Mouse (Mus musculus): ENCODE measurements around the gene Slc25a25. TPM values are rescaled to one million over a fixed set of nuclear protein-coding genes. Genes with fewer than 3 reads are reported as not detected.

The Slc25a25 gene
- total RNA-seq, 1 experiment: 22.1 TPM

DNA sequence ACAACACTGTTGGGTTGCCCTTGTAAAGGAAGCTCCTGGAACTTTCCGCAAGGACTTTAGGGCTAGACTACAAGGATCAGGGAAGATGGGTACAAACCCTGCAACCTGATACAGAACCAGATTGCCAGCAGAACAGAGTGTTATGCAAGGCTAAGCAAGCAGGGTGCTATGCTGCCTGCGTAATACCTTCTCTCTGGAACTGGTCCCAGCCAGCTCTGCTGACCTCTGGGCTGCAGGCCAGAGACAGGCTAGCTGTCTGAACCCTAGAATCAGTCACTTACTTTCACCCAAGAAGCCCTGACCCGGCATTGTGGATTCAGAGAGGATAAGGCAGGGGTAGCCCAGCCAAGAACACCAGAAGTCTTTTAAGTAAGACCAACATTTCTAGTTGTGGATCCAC is 31.9 kb downstream of the Slc25a25 start:
- Histone ChIP-seq H3K4me3 (ENCODE audit: insufficient read depth in 1 of 2, low read depth in 1 of 2, low read length in 2 of 2, poor library complexity in 1 of 2, severe bottlenecking in 1 of 2) (no peak overlapping the region), H3K9ac (ENCODE audit: insufficient read depth, low read depth, low read length, poor library complexity, severe bottlenecking) (no peak overlapping the region), H3K9me3 (ENCODE audit: control insufficient read depth, insufficient read depth, low read depth, low read length) (no peaks in the 10 kb centered on the region), H3K36me3 (ENCODE audit: control insufficient read depth, insufficient read depth, low read length, poor library complexity, severe bottlenecking) (peaks cover 28% of the 10 kb centered on the region), H3K27ac (ENCODE audit: insufficient read depth, low read depth, low read length, poor library complexity, severe bottlenecking) (no peak overlapping the region), H3K4me1 (ENCODE audit: control insufficient read depth in 2 of 2, insufficient read depth in 2 of 2, low read length in 2 of 2, poor library complexity in 1 of 2) (peaks cover 0 to 4% of the 10 kb centered on the region in 2 experiments; a peak in 1 of 4 replicates)
- in situ Hi-C loops (cut with MboI; ENCODE audit: low sequenced_read_pairs in 2 of 2, unreplicated experiment in 2 of 2): no loop called here
- TF ChIP-seq ZNF384 (IDR thresholded peaks at IDR 0.05; ENCODE audit: low read depth, low read length): no peak
- no peak for TF ChIP-seq CHD2 (IDR thresholded peaks at IDR 0.05; ENCODE audit: low read depth, low read length)
- TF ChIP-seq MAFK (IDR thresholded peaks at IDR 0.05; ENCODE audit: insufficient read depth, low read depth, low read length): no peak
- no peak for TF ChIP-seq ZC3H11A (IDR thresholded peaks at IDR 0.05; ENCODE audit: borderline replicate concordance, low read depth, low read length)
- no peak for DNase-seq (ENCODE audit: low read depth, low spot score)

DNA sequence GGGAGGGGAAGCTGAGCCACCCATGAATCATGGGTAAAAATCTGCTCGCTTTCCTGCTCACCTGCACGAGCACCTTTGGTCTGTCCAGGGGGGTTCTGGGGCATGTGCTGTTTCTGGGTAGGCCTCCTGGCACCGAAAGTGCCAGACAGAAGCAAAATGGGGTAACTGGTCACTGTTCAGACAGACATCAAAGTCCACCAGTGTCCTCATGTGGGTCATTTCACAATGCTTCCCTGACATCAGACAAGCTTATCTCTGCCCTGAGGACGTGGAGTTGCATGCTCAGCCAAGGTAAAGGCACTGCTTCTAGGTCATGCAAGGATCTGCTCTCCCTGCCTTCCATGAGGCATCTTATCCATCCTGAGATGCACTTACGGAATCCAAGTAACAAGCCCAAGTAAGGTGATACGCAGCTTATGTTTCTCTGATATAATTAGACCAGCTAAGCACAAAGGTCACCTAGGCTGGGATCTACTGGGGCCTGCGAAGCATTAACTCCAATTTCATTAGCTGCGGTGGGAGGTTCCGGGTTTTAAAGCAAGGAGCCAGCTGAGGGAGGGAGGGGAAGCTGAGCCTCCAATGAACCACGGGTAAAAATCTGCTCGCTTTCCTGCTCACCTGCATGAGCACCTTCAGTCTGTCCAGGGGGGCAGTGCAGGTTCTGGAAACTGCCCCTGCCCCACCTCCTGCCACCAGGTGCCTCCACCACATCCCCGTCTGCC is 32.7 kb downstream of the Slc25a25 start:
- Histone ChIP-seq H3K4me1 (ENCODE audit: control insufficient read depth in 2 of 2, insufficient read depth in 2 of 2, low read length in 2 of 2, poor library complexity in 1 of 2) (peaks cover 0 to 1% of the 10 kb centered on the region in 2 experiments; a peak in 1 of 4 replicates), H3K4me3 (ENCODE audit: insufficient read depth in 1 of 2, low read depth in 1 of 2, low read length in 2 of 2, poor library complexity in 1 of 2, severe bottlenecking in 1 of 2) (no peak overlapping the region), H3K36me3 (ENCODE audit: control insufficient read depth, insufficient read depth, low read length, poor library complexity, severe bottlenecking) (peaks cover 28% of the 10 kb centered on the region), H3K9ac (ENCODE audit: insufficient read depth, low read depth, low read length, poor library complexity, severe bottlenecking) (no peak overlapping the region), H3K9me3 (ENCODE audit: control insufficient read depth, insufficient read depth, low read depth, low read length) (no peaks in the 10 kb centered on the region), H3K27ac (ENCODE audit: insufficient read depth, low read depth, low read length, poor library complexity, severe bottlenecking) (no peak overlapping the region)
- DNase-seq (ENCODE audit: low read depth, low spot score): no peak
- no peak for TF ChIP-seq ZNF384 (IDR thresholded peaks at IDR 0.05; ENCODE audit: low read depth, low read length)
- no peak for TF ChIP-seq HCFC1 (IDR thresholded peaks at IDR 0.05; ENCODE audit: borderline replicate concordance, insufficient read depth, low read length)
- TF ChIP-seq MAFK (IDR thresholded peaks at IDR 0.05; ENCODE audit: insufficient read depth, low read depth, low read length): no peak
- TF ChIP-seq ZC3H11A (IDR thresholded peaks at IDR 0.05; ENCODE audit: borderline replicate concordance, low read depth, low read length): no peak
- TF ChIP-seq CHD2 (IDR thresholded peaks at IDR 0.05; ENCODE audit: low read depth, low read length): no peak
- in situ Hi-C loops (cut with MboI; ENCODE audit: low sequenced_read_pairs in 2 of 2, unreplicated experiment in 2 of 2): no loop called here

DNA sequence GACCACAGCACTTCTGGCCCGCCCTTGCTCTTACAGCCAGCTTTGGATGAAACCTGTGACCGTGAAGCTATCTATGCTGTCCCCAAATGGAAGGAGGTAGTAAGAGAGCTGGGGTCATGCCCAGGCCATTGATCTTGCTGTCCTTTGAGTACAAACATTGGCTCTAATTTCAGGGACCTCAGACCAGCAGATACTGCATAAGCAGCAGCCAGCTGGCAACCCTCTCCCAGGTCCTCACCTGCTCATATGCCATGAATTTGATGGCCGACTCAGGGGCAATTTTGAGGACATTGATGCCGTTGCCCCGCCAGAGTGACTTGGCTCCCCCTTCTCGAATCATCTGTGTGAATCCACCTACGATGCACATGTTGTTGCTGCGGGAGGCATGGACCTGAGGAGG is 33.8 kb downstream of the Slc25a25 start:
- H3K9ac ChIP-seq (ENCODE audit: insufficient read depth, low read depth, low read length, poor library complexity, severe bottlenecking): no peak overlapping the region
- TF ChIP-seq MAFK (IDR thresholded peaks at IDR 0.05; ENCODE audit: insufficient read depth, low read depth, low read length) (no peak), ZNF384 (IDR thresholded peaks at IDR 0.05; ENCODE audit: low read depth, low read length) (no peak)
- no peak for DNase-seq (ENCODE audit: low read depth, low spot score)
- H3K36me3 ChIP-seq (ENCODE audit: control insufficient read depth, insufficient read depth, low read length, poor library complexity, severe bottlenecking): peaks cover 28% of the 10 kb centered on the region
- no peaks in the 10 kb centered on the region for H3K9me3 ChIP-seq (ENCODE audit: control insufficient read depth, insufficient read depth, low read depth, low read length)
- H3K4me1 ChIP-seq (ENCODE audit: control insufficient read depth in 2 of 2, insufficient read depth in 2 of 2, low read length in 2 of 2, poor library complexity in 1 of 2): no peaks in the 10 kb centered on the region
- no peak overlapping the region for H3K27ac ChIP-seq (ENCODE audit: insufficient read depth, low read depth, low read length, poor library complexity, severe bottlenecking)
- H3K4me3 ChIP-seq (ENCODE audit: insufficient read depth in 1 of 2, low read depth in 1 of 2, low read length in 2 of 2, poor library complexity in 1 of 2, severe bottlenecking in 1 of 2): no peak overlapping the region
- in situ Hi-C loops (cut with MboI; ENCODE audit: low sequenced_read_pairs in 2 of 2, unreplicated experiment in 2 of 2): no loop called here

DNA sequence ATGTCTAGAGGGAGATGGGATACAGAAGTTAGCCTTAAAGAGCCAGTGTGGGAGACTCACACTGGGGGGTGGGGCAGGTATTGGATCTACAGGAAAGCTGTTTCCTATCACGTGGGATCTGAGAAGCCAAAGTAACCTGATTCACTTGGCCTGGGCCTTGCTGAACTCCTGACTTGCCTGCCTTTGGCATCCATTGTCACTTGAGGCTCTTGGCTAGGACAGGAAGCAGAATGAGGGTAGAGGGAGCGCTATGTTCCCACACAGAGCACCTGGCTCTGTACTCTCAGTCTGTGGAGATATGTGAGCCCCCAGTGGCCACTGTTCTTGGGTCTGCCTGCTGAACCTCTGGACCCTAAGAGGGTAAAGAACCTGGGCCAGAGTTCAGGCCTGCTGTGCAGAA is 34.7 kb downstream of the Slc25a25 start:
- Histone ChIP-seq H3K36me3 (ENCODE audit: control insufficient read depth, insufficient read depth, low read length, poor library complexity, severe bottlenecking) (peaks cover 28% of the 10 kb centered on the region), H3K27ac (ENCODE audit: insufficient read depth, low read depth, low read length, poor library complexity, severe bottlenecking) (no peak overlapping the region), H3K4me1 (ENCODE audit: control insufficient read depth in 2 of 2, insufficient read depth in 2 of 2, low read length in 2 of 2, poor library complexity in 1 of 2) (no peaks in the 10 kb centered on the region), H3K4me3 (ENCODE audit: insufficient read depth in 1 of 2, low read depth in 1 of 2, low read length in 2 of 2, poor library complexity in 1 of 2, severe bottlenecking in 1 of 2) (no peak overlapping the region), H3K9ac (ENCODE audit: insufficient read depth, low read depth, low read length, poor library complexity, severe bottlenecking) (no peak overlapping the region), H3K9me3 (ENCODE audit: control insufficient read depth, insufficient read depth, low read depth, low read length) (no peaks in the 10 kb centered on the region)
- no peak for TF ChIP-seq HCFC1 (IDR thresholded peaks at IDR 0.05; ENCODE audit: borderline replicate concordance, insufficient read depth, low read length)
- TF ChIP-seq CHD2 (IDR thresholded peaks at IDR 0.05; ENCODE audit: low read depth, low read length): no peak
- TF ChIP-seq ZNF384 (IDR thresholded peaks at IDR 0.05; ENCODE audit: low read depth, low read length): no peak
- no peak for TF ChIP-seq ZC3H11A (IDR thresholded peaks at IDR 0.05; ENCODE audit: borderline replicate concordance, low read depth, low read length)
- no peak for TF ChIP-seq MAFK (IDR thresholded peaks at IDR 0.05; ENCODE audit: insufficient read depth, low read depth, low read length)
- in situ Hi-C loops (cut with MboI; ENCODE audit: low sequenced_read_pairs in 2 of 2, unreplicated experiment in 2 of 2): no loop called here
- DNase-seq (ENCODE audit: low read depth, low spot score): no peak

DNA sequence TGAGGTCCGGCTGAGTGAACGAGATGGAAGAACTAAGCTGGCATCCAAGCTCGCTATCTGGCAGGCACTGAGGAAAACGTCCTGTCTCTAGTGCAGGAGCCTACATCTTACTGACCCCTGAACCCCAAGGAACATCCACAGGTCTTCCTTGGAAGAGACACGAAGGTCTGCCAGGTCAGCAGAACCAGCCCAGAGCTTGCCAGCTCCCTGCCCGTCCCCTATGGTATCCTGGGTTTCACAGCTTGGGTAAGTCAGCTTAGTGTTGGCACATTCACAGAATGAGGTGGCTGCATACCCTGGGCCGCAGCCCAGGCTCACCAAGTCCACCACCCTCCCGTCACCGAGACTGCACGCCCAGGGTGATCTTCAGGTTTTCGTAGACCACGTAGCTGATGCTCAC is 35.4 kb downstream of the Slc25a25 start:
- Histone ChIP-seq H3K4me1 (ENCODE audit: control insufficient read depth in 2 of 2, insufficient read depth in 2 of 2, low read length in 2 of 2, poor library complexity in 1 of 2) (no peaks in the 10 kb centered on the region), H3K9me3 (ENCODE audit: control insufficient read depth, insufficient read depth, low read depth, low read length) (no peaks in the 10 kb centered on the region), H3K36me3 (ENCODE audit: control insufficient read depth, insufficient read depth, low read length, poor library complexity, severe bottlenecking) (peaks cover 28% of the 10 kb centered on the region), H3K4me3 (ENCODE audit: insufficient read depth in 1 of 2, low read depth in 1 of 2, low read length in 2 of 2, poor library complexity in 1 of 2, severe bottlenecking in 1 of 2) (no peak overlapping the region), H3K9ac (ENCODE audit: insufficient read depth, low read depth, low read length, poor library complexity, severe bottlenecking) (no peak overlapping the region), H3K27ac (ENCODE audit: insufficient read depth, low read depth, low read length, poor library complexity, severe bottlenecking) (no peak overlapping the region)
- in situ Hi-C loops (cut with MboI; ENCODE audit: low sequenced_read_pairs in 2 of 2, unreplicated experiment in 2 of 2): no loop called here
- TF ChIP-seq CHD2 (IDR thresholded peaks at IDR 0.05; ENCODE audit: low read depth, low read length) (no peak), ZNF384 (IDR thresholded peaks at IDR 0.05; ENCODE audit: low read depth, low read length) (no peak), MAFK (IDR thresholded peaks at IDR 0.05; ENCODE audit: insufficient read depth, low read depth, low read length) (no peak), HCFC1 (IDR thresholded peaks at IDR 0.05; ENCODE audit: borderline replicate concordance, insufficient read depth, low read length) (no peak), ZC3H11A (IDR thresholded peaks at IDR 0.05; ENCODE audit: borderline replicate concordance, low read depth, low read length) (no peak)
- DNase-seq (ENCODE audit: low read depth, low spot score): no peak

All from ES-E14 (cell line).